Mouse (Mus musculus) spleen, postnatal 36 days (tissue): ENCODE results near the gene Olfr330.
"Not testable (repeated sequence)": the region's sequence is repeated elsewhere in the genome, so short reads cannot be mapped to it uniquely, and the experiment has no call there.

Source experiments
- DNase-seq, 2 experiments: peaks; one replicate each; pipeline ENCODE4 v3.0.0; 2022; ENCODE audit warnings: low spot score in 2 of 2, mixed read lengths in 1 of 2

Olfr330 gene

DNA sequence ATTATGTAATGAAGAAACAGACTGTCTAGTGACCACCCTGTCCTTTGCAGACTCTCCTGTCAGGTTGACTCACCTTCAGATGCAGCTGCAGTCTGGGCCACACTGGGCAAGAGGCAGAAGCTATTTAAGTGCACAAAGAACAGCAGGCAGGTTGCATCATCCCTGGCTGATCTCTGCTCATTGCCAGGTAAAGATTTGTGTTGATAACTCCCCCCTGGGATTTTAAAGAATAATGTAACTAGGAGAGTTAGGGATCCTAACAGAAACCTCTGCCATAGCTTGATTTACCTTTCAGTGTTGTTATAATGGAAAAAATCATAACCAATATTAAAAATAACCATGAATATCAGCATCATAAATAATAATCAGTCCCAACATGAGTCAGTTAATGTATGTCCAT is at the start of gene Olfr330:
Gene Olfr330, minus strand, starts transcription at position 101 of the 400 bp plus-strand sequence.
- not testable (repeated sequence) for DNase-seq

DNA sequence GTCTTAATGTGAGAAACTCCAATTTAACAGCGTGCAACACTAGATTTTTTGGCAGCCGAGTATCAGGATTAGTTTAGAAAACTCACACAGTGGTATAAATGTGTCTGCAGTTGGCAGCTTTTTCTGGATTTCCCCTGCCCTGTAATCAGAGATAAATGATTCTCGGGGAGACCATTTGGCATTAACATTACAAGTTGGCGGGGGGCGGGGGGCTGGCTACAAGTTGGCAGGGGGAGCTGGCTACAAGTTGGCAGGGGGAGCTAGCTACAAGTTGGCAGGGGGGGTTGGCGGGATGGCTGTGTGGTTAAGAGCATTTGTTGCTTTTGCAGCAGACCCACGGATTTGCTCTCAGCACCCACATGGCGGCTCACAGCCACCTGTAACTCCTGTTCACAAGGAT is 44.0 kb upstream of the Olfr330 start:
- no peak for DNase-seq

DNA sequence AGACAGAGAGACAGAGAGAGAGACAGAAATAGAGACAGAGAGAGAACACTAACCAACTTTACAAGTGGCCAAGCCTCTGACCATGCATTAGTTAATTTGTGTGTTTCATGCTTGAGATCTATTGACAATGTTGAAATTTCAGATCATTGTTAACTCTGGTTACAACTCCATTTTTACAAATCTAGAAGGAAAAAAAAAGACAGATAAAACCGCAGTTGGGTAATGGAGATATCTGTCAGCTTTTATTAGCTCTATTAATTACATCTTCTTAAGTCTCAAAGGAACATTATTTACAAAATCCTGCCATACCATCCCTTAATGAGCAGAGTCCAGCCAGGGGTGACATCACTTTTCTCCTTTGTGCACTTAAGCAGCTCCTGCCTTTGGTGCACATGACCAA is 42.8 kb upstream of the Olfr330 start, which contains the start of gene Olfr325:
Gene Olfr325, plus strand, starts transcription at position 301 of the 400 bp plus-strand sequence.
- no peak for DNase-seq

DNA sequence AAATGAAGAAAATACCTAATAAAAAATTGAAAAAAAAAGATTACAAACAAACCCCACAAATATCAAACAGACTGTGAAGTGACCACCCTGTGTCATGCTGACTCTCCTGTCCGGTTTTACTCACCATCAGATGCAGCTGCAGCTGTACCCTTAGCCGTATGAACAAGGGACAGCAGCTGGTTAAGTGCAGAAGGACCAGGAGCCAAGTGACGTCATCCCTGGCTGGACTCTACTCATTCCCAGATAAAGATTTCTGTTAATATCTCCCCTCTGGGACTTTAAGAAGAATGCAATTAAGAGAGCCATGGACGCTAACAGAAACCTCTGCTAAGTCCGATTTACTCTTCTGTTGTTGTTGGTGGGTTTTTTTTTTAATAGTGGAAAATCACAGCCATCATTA is 35.8 kb upstream of the Olfr330 start, which contains the start of gene Olfr224:
Gene Olfr224, minus strand, starts transcription at position 149 of the 400 bp plus-strand sequence.
- no peak for DNase-seq

DNA sequence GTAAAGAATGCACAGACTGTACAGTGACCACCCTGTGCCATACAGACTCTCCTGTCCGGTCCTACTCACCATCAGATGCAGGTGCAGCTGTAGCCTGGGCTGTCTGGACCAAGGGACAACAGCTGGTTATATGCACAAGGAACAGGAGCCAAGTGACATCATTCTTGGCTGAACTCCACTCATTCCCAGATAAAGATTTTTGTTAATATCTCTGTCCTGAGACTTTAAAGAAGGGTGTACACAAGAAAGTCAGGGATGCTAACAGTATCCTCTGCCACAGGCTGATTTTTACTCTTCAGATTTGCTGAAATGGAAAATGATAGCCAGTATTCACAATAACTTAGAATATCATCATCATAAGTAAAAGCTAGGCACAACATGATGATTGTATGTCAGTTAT is 20.9 kb upstream of the Olfr330 start, which contains the start of gene Olfr328:
Gene Olfr328, minus strand, starts transcription at position 101 of the 400 bp plus-strand sequence.
- no peak for DNase-seq

DNA sequence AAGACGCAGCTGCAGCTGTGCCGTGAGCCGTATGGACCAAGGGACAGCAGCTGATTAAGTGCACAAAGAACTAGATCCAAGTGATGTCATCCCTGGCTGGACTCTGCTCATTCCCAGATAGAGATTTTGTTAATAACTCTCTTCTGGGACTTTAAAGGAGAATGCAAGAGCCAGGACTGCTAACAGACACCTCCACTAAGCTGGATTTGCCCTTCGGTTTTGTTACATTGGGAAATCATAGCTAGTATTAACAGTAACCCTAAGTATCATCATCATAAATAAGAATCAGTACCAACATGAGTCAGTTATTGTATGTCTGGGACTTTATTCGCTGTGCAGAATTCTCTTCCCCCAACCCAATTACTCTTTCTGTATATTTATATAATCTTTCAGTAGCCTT is 11.7 kb upstream of the Olfr330 start, which contains the start of gene Olfr329-ps:
Gene Olfr329-ps, minus strand, starts transcription at position 101 of the 400 bp plus-strand sequence.
- DNase-seq = no peak

DNA sequence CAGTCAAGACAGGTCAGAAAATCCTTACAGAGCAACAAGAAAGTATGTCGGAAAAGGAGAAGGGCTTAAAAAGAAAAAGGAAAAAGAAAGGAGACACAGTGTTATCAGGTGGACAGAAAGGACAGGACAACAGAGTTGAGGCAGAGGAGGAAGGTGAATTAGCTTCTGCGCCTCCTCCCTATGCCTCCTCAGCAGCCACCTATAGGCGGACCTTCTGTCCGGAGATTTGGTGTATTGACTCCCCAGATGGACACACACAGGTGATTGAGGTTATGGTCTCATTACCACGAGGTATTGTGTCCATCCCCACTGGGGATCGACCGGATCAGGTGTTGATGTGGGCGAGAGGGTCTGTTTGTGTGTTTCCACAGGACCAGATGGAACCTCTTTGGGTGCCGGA is 14.9 kb downstream of the Olfr330 start:
- DNase-seq = peak; percentile 14 to 17

DNA sequence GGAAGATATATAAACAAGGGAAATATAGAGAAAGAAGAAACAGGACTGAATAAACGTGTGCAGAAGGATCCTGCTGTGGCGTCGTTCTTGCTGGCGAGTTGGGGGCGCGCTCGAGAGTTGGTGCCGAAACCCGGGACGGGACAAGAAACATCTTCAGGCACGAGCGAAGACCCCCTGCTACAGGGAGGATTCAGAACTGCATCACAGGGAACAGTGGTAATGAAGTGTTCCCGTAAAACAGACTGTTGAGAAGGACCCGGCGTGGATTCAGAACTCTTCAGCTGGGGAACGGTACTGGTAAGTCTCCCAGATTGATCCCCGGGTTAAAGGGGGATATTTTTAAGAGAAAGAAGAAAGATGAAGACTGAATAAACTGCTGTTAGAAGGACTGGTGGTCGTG is 15.7 kb downstream of the Olfr330 start:
- peak; percentile 77 to 80 for DNase-seq

DNA sequence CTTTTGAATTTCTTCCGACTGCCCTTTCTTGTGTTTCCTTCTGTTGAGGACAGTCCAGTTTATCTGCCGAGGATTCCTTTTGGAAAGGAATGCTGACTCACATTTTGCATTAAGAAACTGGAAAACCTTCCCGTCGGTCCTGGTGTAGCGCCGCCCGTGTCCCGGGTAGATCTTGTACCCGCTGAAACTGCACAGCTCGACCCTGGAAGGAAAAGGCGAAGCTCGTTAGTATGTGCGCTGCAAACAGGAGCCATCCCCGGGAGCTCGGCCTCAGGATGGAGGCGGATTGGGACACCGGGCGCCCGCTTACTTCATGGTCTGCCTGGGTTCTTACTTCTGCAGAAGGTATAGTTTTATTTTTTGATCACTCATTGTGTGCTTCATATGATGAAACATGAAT is 25.6 kb downstream of the Olfr330 start:
- DNase-seq = not testable (repeated sequence)

DNA sequence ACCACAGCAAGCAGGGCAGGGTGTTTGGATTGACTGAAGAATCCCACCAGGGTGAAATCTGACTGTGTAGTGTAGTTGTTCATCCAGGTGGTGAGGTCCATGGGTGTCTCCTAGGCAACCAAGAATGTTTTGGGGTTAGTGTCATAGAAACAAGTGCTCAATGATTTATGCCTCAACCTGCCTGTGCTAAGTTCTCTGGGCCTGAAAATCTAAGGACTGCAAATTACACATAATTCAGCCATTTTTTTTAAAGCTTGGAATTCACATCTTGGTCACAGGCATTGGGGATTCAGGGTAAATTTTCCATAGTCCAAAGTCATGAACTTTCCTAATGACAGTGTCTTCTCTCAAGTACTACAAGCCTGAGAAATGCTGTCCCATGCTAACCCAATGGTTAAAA is 32.2 kb downstream of the Olfr330 start, which contains the start of gene Olfr331:
Gene Olfr331, minus strand, starts transcription at position 101 of the 400 bp plus-strand sequence.
- not testable (repeated sequence) for DNase-seq

DNA sequence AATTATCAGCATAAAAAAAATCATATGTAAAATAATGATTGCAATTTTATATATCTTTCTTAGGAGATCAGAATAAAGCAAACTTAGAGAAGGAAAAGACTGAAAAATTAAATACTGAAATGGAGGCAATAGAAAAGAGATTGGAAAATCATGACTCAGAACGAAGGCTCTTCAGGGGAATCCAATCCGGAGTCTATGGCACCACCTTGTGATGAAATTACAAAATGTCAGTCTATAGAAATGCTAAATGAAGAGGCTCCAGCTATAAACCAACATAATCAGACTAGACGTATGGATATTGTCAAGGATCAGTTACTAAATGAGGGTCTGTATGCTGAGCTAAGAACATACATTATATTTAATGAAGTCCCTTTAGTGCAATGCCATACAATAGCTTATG is 35.3 kb downstream of the Olfr330 start:
- DNase-seq = no peak

DNA sequence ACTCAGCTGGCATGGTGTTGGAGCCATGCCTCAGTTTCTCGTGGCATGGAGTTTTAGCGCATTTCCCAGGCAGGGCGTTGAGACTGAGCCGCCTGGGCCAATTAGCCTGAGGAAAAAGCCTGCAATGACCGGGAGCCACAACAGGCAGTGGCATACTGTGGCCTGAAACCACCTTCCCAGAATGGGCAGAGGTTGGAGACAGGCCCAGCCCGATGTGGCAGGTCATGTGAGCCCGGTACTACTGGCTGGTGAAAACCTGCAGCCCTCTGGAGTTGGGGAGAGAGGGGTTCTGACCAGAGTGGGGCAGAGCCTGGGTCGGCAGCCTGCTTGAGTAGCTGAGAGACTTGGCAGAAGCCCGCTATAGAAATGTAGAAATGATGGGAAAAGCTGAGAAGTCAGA is 35.9 kb downstream of the Olfr330 start:
- no peak for DNase-seq

DNA sequence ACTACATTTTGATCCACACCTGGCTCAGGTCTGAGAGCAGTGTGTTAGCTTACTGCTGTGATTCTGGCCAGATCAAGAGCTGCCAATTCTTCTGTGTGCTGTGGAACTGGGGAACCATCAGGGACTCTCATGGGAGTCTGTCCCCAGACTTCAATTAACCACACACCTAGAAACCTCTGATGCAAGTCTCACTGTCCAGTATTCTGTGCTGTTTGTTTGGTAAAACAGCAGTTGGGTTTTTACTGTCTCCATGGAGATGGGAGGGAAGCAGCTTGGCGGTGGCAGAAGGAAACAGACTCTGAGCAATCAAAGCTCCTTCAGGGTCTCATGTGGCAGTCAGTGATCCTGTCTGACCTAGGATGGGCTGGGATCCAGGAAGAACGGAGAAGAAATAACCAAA is 42.2 kb downstream of the Olfr330 start, which contains the start of gene Olfr332:
Gene Olfr332, minus strand, starts transcription at position 101 of the 400 bp plus-strand sequence.
- no peak for DNase-seq
